Comparison of ENCODE assay signal across 8 mouse cellular contexts in the genomic region with DNA sequence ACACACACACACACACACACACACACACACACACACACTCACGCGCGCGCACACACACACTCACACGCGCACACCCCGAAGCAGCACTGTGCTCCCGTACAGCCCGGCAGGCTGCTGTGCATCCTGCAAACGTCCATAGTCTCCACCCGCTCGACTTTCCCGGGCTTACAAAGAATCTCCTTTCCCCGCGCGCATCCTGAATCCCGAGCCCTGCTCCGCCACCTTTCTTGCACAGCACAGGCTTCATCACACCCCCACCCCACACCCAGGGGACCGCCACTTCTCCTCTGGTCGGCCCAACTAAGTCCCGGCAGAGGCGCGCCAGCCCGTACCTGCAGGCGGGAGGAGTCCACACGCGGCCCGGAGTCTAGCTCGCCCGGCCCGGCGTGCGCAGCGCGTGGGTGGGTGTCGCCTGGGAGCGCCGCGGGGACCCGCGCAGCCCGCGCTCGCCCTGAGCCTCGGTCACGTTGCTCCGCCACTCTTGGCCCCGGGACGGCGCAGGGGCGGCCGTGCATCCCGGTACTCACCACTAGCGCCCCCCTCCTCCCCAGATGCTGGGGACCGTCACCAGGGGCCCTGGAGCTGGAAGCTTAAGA.
DNase-seq lines count a peak whose midpoint lies in the region; ATAC-seq and TF ChIP-seq lines count a peak whose summit lies in the region.

No protein-coding gene starts in this region.

- peak overlapping the region; percentile 35; the same call in 1 of the 2 replicates for H3K27ac ChIP-seq in ES-E14 (ENCODE audit: insufficient read depth, low read depth, low read length, poor library complexity, severe bottlenecking)
- peak overlapping the region; percentile 97 for H3K27ac ChIP-seq in embryonic facial prominence, embryonic 15.5 days (replicated peaks)
- H3K27ac ChIP-seq in heart, embryonic 13.5 days (replicated peaks), result peak overlapping the region; percentile 91
- peak overlapping the region; percentile 57 for H3K27ac ChIP-seq in liver, embryonic 15.5 days (replicated peaks)

- ATAC-seq in embryonic facial prominence, embryonic 15.5 days (ENCODE audit: insufficient number of reproducible peaks, low FRiP score, low TSS enrichment, low read depth), result peak; percentile 83
- ATAC-seq in heart, embryonic 13.5 days (ENCODE audit: extremely low read depth, insufficient number of reproducible peaks, low FRiP score, low TSS enrichment), result peak; percentile 52
- ATAC-seq in liver, embryonic 15.5 days (ENCODE audit: insufficient read depth), result peak; percentile 63

- peak overlapping the region; percentile 82 for H3K4me2 ChIP-seq in embryonic facial prominence, embryonic 15.5 days (replicated peaks)
- peak overlapping the region; percentile 95 for H3K4me2 ChIP-seq in heart, embryonic 13.5 days
- H3K4me2 ChIP-seq in liver, embryonic 15.5 days, result peak overlapping the region; percentile 56

- no peaks in the 10 kb centered on the region for H3K9me3 ChIP-seq in ES-E14 (ENCODE audit: control insufficient read depth, insufficient read depth, low read depth, low read length)
- H3K9me3 ChIP-seq in embryonic facial prominence, embryonic 15.5 days (replicated peaks), result no peaks in the 10 kb centered on the region
- H3K9me3 ChIP-seq in heart, embryonic 13.5 days, result no peaks in the 10 kb centered on the region
- no peaks in the 10 kb centered on the region for H3K9me3 ChIP-seq in liver, embryonic 15.5 days (replicated peaks)

- no peaks in the 10 kb centered on the region; a peak in 1 of 4 replicates for H3K4me1 ChIP-seq in ES-E14 (ENCODE audit: control insufficient read depth in 2 of 2, insufficient read depth in 2 of 2, low read length in 2 of 2, poor library complexity in 1 of 2)
- peaks cover 12% of the 10 kb centered on the region; the same call in 1 of the 2 replicates for H3K4me1 ChIP-seq in embryonic facial prominence, embryonic 15.5 days
- H3K4me1 ChIP-seq in heart, embryonic 13.5 days, result 0 out of 2 replicates have a peak, but pooled peaks cover 6% of the 10 kb centered on the region
- no peaks in the 10 kb centered on the region for H3K4me1 ChIP-seq in liver, embryonic 15.5 days (replicated peaks)

- H3K36me3 ChIP-seq in ES-E14 (ENCODE audit: control insufficient read depth, insufficient read depth, low read length, poor library complexity, severe bottlenecking), result no peaks in the 10 kb centered on the region
- H3K36me3 ChIP-seq in embryonic facial prominence, embryonic 15.5 days, result no peaks in the 10 kb centered on the region
- H3K36me3 ChIP-seq in heart, embryonic 13.5 days, result no peaks in the 10 kb centered on the region
- H3K36me3 ChIP-seq in liver, embryonic 15.5 days (replicated peaks), result no peaks in the 10 kb centered on the region

- DNase-seq in ES-E14 (ENCODE audit: low read depth, low spot score), result peak; percentile 45
- peak; percentile 54 for DNase-seq in adrenal gland, postnatal 25 days
- DNase-seq in kidney, postnatal 4 days, result peak; percentile 72 to 80
- DNase-seq in right cerebral cortex, postnatal 10 days (ENCODE audit: low spot score in 2 of 2), result peak; percentile 67
- DNase-seq in yolk sac, embryonic 10.5 days (ENCODE audit: low spot score), result no peak

- H3K27me3 ChIP-seq in embryonic facial prominence, embryonic 15.5 days, result no peaks in the 10 kb centered on the region
- peaks cover 3% of the 10 kb centered on the region; the same call in 1 of the 2 replicates for H3K27me3 ChIP-seq in heart, embryonic 13.5 days (replicated peaks)
- H3K27me3 ChIP-seq in liver, embryonic 15.5 days, result peaks cover 33% of the 10 kb centered on the region

- peak overlapping the region; percentile 86 to 94 for H3K4me3 ChIP-seq in ES-E14 (ENCODE audit: insufficient read depth in 1 of 2, low read depth in 1 of 2, low read length in 2 of 2, poor library complexity in 1 of 2, severe bottlenecking in 1 of 2)
- peak overlapping the region; percentile 78 for H3K4me3 ChIP-seq in embryonic facial prominence, embryonic 15.5 days (replicated peaks)
- peak overlapping the region; percentile 86 for H3K4me3 ChIP-seq in heart, embryonic 13.5 days
- H3K4me3 ChIP-seq in liver, embryonic 15.5 days (replicated peaks), result peak overlapping the region; percentile 57

- under 1% methylated on average over 55 of the region's 55 CpGs for WGBS in embryonic facial prominence, embryonic 15.5 days
- under 1% methylated on average over 48 of the region's 55 CpGs for WGBS in heart, embryonic 13.5 days
- under 1% methylated on average over 51 of the region's 55 CpGs for WGBS in liver, embryonic 15.5 days (ENCODE audit: insufficient replicate concordance)

- in situ Hi-C loops in ES-E14 (cut with MboI; ENCODE audit: low sequenced_read_pairs in 2 of 2, unreplicated experiment in 2 of 2), result no loop called here

- peak overlapping the region; percentile 74 for H3K9ac ChIP-seq in ES-E14 (ENCODE audit: insufficient read depth, low read depth, low read length, poor library complexity, severe bottlenecking)
- peak overlapping the region; percentile 86 for H3K9ac ChIP-seq in embryonic facial prominence, embryonic 15.5 days
- peak overlapping the region; percentile 89 for H3K9ac ChIP-seq in heart, embryonic 13.5 days
- H3K9ac ChIP-seq in liver, embryonic 15.5 days, result no peak overlapping the region

TF ChIP-seq in ES-E14, 5 proteins besides CTCF, POLR2A, EP300 and RAD21:
- no peak for TF ChIP-seq MAFK (IDR thresholded peaks at IDR 0.05; ENCODE audit: insufficient read depth, low read depth, low read length)
- TF ChIP-seq HCFC1 (IDR thresholded peaks at IDR 0.05; ENCODE audit: borderline replicate concordance, insufficient read depth, low read length), result no peak; the same call in 1 of the 2 replicates
- no peak for TF ChIP-seq ZC3H11A (IDR thresholded peaks at IDR 0.05; ENCODE audit: borderline replicate concordance, low read depth, low read length)
- TF ChIP-seq ZNF384 (IDR thresholded peaks at IDR 0.05; ENCODE audit: low read depth, low read length), result no peak
- no peak for TF ChIP-seq CHD2 (IDR thresholded peaks at IDR 0.05; ENCODE audit: low read depth, low read length)

Comparison
In these comparisons a context has a peak if more than half of its experiments do, and no peak if none do; other contexts are left out.
1. H3K27ac ChIP-seq: peak in every context shown above with its lines; median percentile 97 in embryonic facial prominence, embryonic 15.5 days; 91 in heart, embryonic 13.5 days; 57 in liver, embryonic 15.5 days; 35 in ES-E14.